Mouse (Mus musculus) hindbrain, embryonic 15.5 days (tissue): ENCODE measurements around the gene Cyp1a2. TPM values are rescaled to one million over a fixed set of nuclear protein-coding genes. Genes with fewer than 3 reads are reported as not detected.
A peak's percentile ranks its signal among the peaks of the same experiment; 100 is the strongest.

ENCODE experiments used
- ATAC-seq: fragments of 200-750 bp; cut with Nextera tagmentation; 2 replicates; pipeline ENCODE4 v1.8.0; 2017; ENCODE audit warnings: low read depth, moderate number of reproducible peaks, moderate TSS enrichment; ENCODE audit not compliant: low FRiP score
- H3K27ac ChIP-seq: fragments of 300-500 bp; sonication (generic); replicated peaks from 2 replicates; pipeline ENCODE4 v1.5.1; 2015; ENCODE audit warnings: mild to moderate bottlenecking, inconsistent platforms
- H3K27me3 ChIP-seq: fragments of 300-500 bp; sonication (generic); 2 replicates; pipeline ENCODE4 v1.6.1; 2015; ENCODE audit warnings: control low read depth, inconsistent platforms
- H3K36me3 ChIP-seq: fragments of 300-500 bp; sonication (generic); 2 replicates; pipeline ENCODE4 v1.6.1; 2015; ENCODE audit warnings: control low read depth, inconsistent platforms
- H3K4me1 ChIP-seq: fragments of 300-500 bp; sonication (generic); replicated peaks from 2 replicates; pipeline ENCODE4 v1.6.1; 2015; ENCODE audit warnings: control low read depth, inconsistent platforms
- H3K4me2 ChIP-seq: fragments of 300-500 bp; sonication (generic); 2 replicates; pipeline ENCODE4 v1.6.1; 2015; ENCODE audit warnings: moderate library complexity, mild to moderate bottlenecking, inconsistent platforms
- H3K4me3 ChIP-seq: fragments of 300-500 bp; sonication (generic); 2 replicates; pipeline ENCODE4 v1.5.1; 2015; ENCODE audit warnings: mild to moderate bottlenecking, inconsistent platforms
- H3K9ac ChIP-seq: fragments of 300-500 bp; sonication (generic); 2 replicates; pipeline ENCODE4 v1.6.1; 2015; ENCODE audit warnings: inconsistent platforms
- H3K9me3 ChIP-seq: fragments of 300-500 bp; sonication (generic); 2 replicates; pipeline ENCODE4 v1.6.1; 2016; ENCODE audit warnings: control low read depth, inconsistent platforms
- WGBS: fragments of 180-500 bp; shearing (Covaris S2); methylation state at CpG from one replicate; pipeline ENCODE4 v1.1.7; 2015; 5-methylcytosine and 5-hydroxymethylcytosine counted together
- polyA plus RNA-seq: library from polyadenylated mRNA; unstranded; fragments of >200 nt; fragmentation: Nextera tagmentation; extraction: Ambion mirVana; gene quantifications from 2 replicates; pipeline ENCODE4 v1.2.1, GENCODE M21; 2015

Gene Cyp1a2
- polyA plus RNA-seq, 1 experiment from 2014 or later, result not detected

GRCm38 (mm10) chr9:57654966-57655365 is 28.5 kb downstream of the Cyp1a2 start:
- 97% methylated on average over 1 of the region's 1 CpGs for WGBS
- Histone ChIP-seq H3K36me3 (no peaks in the 10 kb centered on the region), H3K4me1 (peaks cover 17% of the 10 kb centered on the region), H3K27me3 (no peaks in the 10 kb centered on the region), H3K9me3 (no peaks in the 10 kb centered on the region), H3K27ac (no peak overlapping the region), H3K9ac (no peak overlapping the region), H3K4me3 (no peak overlapping the region), H3K4me2 (no peak overlapping the region)
- ATAC-seq, result no peak

DNA sequence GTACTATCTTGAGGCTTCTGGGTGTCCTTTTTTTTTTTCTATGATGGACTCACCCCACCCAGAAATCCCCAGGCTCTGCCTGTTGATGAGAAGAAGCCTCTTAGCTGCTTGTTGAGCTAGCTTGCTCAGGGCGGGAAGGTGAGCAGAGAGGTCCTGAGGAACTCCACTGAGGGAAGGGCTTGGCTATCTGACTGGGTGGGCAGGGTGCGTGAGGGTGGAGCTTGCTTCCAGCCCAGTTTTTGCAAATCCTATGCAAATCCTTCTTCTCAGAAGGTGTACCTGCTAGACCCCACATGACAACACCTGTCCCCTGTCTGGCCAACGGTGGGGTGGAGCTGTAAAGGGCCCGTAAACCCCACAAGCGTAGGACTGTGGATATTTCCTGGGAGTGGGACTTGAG is 30.2 kb downstream of the Cyp1a2 start, which contains the start of gene Csk:
Csk (minus strand) TSS at position 349 of the 400 bp plus-strand sequence.
- ATAC-seq, result no peak
- H3K9me3 ChIP-seq, result no peaks in the 10 kb centered on the region
- no peak within 1 kb of the TSS for H3K4me3 ChIP-seq
- 52% methylated on average over 5 of the region's 5 CpGs for WGBS
- H3K27ac ChIP-seq, result no peak within 1 kb of the TSS
- H3K4me2 ChIP-seq, result no peak within 1 kb of the TSS
- H3K4me1 ChIP-seq, result peaks cover 17% of the 10 kb centered on the region
- no peaks in the 10 kb centered on the region for H3K27me3 ChIP-seq
- no peaks in the 10 kb centered on the region for H3K36me3 ChIP-seq
- H3K9ac ChIP-seq, result no peak within 1 kb of the TSS; the same call in 1 of the 2 replicates

DNA sequence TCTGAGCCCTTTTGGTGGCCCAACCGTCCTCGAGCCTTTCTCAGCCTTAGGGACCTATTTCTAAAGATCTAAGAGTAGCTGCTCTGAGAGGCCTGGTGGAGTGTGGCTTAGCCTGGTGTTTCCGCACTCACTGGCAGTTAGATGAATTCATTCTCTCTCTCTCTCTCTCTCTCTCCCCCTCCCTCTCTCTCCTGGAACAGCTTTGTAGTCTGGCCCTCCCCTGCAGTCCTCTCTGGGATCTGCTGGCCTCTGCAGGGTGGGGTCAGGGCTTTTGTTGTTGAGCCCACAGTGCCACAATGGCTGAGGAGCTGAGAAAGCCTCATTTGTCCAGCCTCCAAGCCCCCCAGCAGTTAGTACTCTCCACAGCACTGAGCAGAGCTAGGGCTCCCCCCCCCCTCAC is 30.6 kb downstream of the Cyp1a2 start:
- no peak overlapping the region for H3K4me3 ChIP-seq
- no peaks in the 10 kb centered on the region for H3K36me3 ChIP-seq
- H3K27ac ChIP-seq, result no peak overlapping the region
- no peaks in the 10 kb centered on the region for H3K27me3 ChIP-seq
- H3K9ac ChIP-seq, result no peak overlapping the region
- no peak overlapping the region for H3K4me2 ChIP-seq
- WGBS, result 21% methylated on average over 3 of the region's 3 CpGs
- no peak for ATAC-seq
- no peaks in the 10 kb centered on the region for H3K9me3 ChIP-seq
- peaks cover 17% of the 10 kb centered on the region for H3K4me1 ChIP-seq

GRCm38 (mm10) chr9:57652351-57652750 is 31.2 kb downstream of the Cyp1a2 start:
- no peak overlapping the region for H3K4me2 ChIP-seq
- H3K9me3 ChIP-seq, result no peaks in the 10 kb centered on the region
- H3K9ac ChIP-seq, result no peak overlapping the region
- H3K36me3 ChIP-seq, result no peaks in the 10 kb centered on the region
- H3K27me3 ChIP-seq, result no peaks in the 10 kb centered on the region
- H3K27ac ChIP-seq, result no peak overlapping the region
- H3K4me1 ChIP-seq, result peaks cover 17% of the 10 kb centered on the region
- no peak for ATAC-seq
- no peak overlapping the region for H3K4me3 ChIP-seq
- 63% methylated on average over 9 of the region's 9 CpGs for WGBS

DNA sequence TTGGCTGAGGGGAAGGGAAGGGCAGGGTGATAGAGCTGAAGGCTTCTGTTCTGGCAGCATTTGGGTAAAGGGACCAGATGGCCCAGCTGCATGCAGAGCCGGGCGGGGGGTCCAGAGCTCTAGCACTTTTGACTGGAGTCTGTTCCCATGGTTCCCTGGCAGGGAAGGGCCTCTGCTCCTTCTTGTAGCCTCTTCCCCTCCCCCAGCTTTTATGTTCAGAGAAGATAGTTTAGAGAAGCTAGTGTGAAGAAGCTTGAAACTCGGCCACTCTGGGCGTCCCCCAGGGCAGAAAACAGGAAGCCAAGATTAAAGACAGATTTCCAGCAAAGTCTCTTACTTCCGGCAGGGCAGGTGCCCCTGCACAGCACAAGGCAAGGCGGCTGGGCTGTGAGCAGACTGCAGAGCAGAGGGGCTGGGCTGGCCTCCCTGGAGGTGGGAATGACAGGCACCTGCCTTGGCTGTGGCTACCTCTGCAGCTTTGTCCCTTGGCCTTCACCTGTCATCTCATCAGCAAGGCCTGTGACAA is 32.7 kb downstream of the Cyp1a2 start:
- Histone ChIP-seq H3K4me2 (no peak overlapping the region), H3K4me1 (peaks cover 14% of the 10 kb centered on the region), H3K36me3 (no peaks in the 10 kb centered on the region), H3K9me3 (no peaks in the 10 kb centered on the region), H3K27me3 (no peaks in the 10 kb centered on the region), H3K27ac (0 out of 2 replicates have a peak overlapping the region, but pooled peaks have one; percentile 2), H3K9ac (no peak overlapping the region), H3K4me3 (no peak overlapping the region)
- WGBS, result 37% methylated on average over 6 of the region's 6 CpGs
- ATAC-seq, result peak; percentile 49; the same call in 1 of the 2 replicates

DNA sequence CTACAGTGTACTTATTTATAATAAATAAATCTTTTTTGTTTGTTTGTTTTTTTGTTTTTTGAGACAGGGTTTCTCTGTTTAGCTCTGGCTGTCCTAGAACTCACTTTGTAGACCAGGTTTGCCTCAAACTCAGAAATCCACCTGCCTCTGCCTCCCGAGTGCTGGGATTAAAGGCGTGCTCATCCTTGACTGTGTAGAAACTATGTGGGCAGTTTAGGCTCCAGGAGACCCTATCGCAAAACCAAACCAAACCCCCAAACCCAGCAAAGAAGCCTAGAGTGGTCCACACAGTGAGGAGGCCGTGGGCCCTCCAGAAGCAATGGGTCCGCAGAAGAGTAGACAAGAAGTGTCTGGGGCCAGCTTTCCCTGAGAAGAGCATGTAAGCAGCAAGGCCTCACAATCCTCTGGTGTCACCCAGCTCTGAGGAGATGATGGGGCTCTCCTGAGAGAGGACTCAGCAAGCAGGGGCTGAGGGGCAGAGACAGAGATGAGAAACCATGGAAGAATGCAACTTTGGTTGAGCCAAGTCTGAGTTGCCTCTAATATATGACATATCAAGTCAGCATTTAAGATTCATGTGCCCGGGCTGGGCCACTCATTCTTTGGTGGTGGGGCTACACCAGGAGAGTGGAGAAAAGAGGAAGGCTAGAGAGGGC is 33.2 kb downstream of the Cyp1a2 start:
- Histone ChIP-seq H3K4me1 (peaks cover 13% of the 10 kb centered on the region), H3K9ac (no peak overlapping the region), H3K36me3 (no peaks in the 10 kb centered on the region), H3K27ac (no peak overlapping the region), H3K4me3 (no peak overlapping the region), H3K27me3 (no peaks in the 10 kb centered on the region), H3K4me2 (no peak overlapping the region), H3K9me3 (no peaks in the 10 kb centered on the region)
- no peak for ATAC-seq
- 91% methylated on average over 6 of the region's 6 CpGs for WGBS

- no peaks in the 10 kb centered on the region for H3K27me3 ChIP-seq
- peaks cover 34% of the 10 kb centered on the region for H3K4me1 ChIP-seq
- no peaks in the 10 kb centered on the region for H3K36me3 ChIP-seq
- H3K9ac ChIP-seq, result no peak overlapping the region
- H3K4me2 ChIP-seq, result no peak overlapping the region
- ATAC-seq, result no peak
- 75% methylated on average over 4 of the region's 4 CpGs for WGBS
- H3K27ac ChIP-seq, result no peak overlapping the region
- no peak overlapping the region for H3K4me3 ChIP-seq
- no peaks in the 10 kb centered on the region for H3K9me3 ChIP-seq
Measured at GRCm38 (mm10) chr9:57647286-57648108, 36.0 kb downstream of the Cyp1a2 start.

- Histone ChIP-seq H3K4me3 (no peak overlapping the region), H3K9me3 (no peaks in the 10 kb centered on the region), H3K9ac (no peak overlapping the region), H3K36me3 (no peaks in the 10 kb centered on the region), H3K27me3 (no peaks in the 10 kb centered on the region), H3K27ac (no peak overlapping the region), H3K4me1 (peaks cover 43% of the 10 kb centered on the region), H3K4me2 (no peak overlapping the region)
- 70% methylated on average over 12 of the region's 12 CpGs for WGBS
- no peak for ATAC-seq
Measured at GRCm38 (mm10) chr9:57646551-57647103, 36.9 kb downstream of the Cyp1a2 start.

DNA sequence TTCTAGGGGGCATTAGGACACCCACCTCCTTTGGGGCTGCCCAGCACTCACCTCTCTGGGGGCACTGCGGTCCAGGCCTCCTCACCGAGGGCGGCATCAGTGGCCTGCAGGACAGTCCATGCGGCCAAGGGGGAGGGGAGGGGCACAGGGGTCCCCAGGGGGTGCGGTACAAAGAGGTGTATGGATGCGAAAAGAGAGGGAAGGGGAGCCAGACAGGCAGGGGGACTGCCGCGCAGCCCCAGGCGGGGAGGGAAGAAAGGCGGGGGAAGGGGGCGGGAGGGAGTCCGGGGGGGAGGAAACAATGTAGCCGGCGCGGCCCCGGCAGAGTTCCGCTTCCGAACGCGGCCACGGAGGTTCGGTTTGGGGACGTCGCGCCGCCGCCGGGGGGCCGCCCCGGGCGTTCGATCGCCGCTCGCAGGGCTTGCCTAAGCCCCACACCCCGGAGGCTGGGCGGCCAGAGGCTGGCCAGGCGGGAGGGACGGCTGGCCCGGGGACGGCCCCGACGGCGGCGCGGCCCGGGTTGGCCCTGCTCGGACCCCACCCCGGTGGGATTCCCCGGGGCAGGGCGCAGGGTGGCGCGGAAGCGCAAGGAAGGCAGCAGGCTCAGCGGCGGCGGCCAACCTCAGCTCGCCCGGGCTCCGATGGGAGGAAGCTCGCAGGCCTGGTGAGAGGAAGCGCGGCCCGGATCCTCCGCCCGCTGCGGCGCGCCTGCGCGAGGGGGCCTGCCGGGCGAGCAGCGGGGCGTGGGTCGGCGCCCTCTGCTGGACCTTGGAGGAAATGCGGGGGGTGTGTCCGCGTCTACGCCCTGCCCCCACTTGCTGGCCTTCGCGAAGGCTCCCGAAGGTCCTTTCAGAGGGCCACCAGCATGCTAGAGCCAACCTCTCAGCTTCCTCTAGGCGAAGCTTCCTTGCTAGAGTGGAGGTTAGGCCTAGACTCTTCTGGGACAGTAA is 38.3 kb downstream of the Cyp1a2 start:
- H3K4me2 ChIP-seq, result peak overlapping the region; percentile 97
- peak overlapping the region; percentile 95 for H3K4me3 ChIP-seq
- H3K36me3 ChIP-seq, result no peaks in the 10 kb centered on the region
- H3K9me3 ChIP-seq, result no peaks in the 10 kb centered on the region
- ATAC-seq, result peak; percentile 91
- H3K4me1 ChIP-seq, result peaks cover 48% of the 10 kb centered on the region
- no peaks in the 10 kb centered on the region for H3K27me3 ChIP-seq
- peak overlapping the region; percentile 99 for H3K9ac ChIP-seq
- WGBS, result under 1% methylated on average over 69 of the region's 85 CpGs
- H3K27ac ChIP-seq, result peak overlapping the region; percentile 97

GRCm38 (mm10) chr9:57644442-57644943 is 39.0 kb downstream of the Cyp1a2 start:
- peak overlapping the region; percentile 95 for H3K4me3 ChIP-seq
- no peaks in the 10 kb centered on the region for H3K9me3 ChIP-seq
- peak overlapping the region; percentile 97 for H3K4me2 ChIP-seq
- peak overlapping the region; percentile 97 for H3K27ac ChIP-seq
- 0% methylated on average over 18 of the region's 18 CpGs for WGBS
- H3K36me3 ChIP-seq, result no peaks in the 10 kb centered on the region
- peak; percentile 12; the same call in 1 of the 2 replicates for ATAC-seq
- peak overlapping the region; percentile 99 for H3K9ac ChIP-seq
- H3K4me1 ChIP-seq, result peaks cover 55% of the 10 kb centered on the region
- no peaks in the 10 kb centered on the region for H3K27me3 ChIP-seq

DNA sequence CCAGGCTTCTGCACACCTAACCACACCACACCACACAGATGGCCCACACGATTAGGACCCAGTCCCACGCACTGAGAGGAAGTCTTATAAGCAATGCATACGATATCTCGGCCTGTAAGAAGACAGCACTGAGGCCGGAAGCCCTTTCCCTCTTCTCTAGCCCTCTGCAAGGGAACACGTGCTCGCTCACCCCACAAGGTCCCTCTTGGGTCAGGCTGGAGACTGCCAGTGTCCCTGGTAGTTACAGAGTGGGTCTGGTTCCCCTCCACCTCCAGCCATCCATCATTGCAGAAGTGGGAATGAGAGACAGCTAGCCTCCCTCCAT is 39.7 kb downstream of the Cyp1a2 start:
- WGBS, result 56% methylated on average over 7 of the region's 7 CpGs
- Histone ChIP-seq H3K27ac (no peak overlapping the region), H3K4me1 (peaks cover 62% of the 10 kb centered on the region), H3K4me3 (peak overlapping the region; percentile 95), H3K4me2 (peak overlapping the region; percentile 97), H3K9ac (peak overlapping the region; percentile 99), H3K9me3 (no peaks in the 10 kb centered on the region), H3K27me3 (no peaks in the 10 kb centered on the region), H3K36me3 (no peaks in the 10 kb centered on the region)
- ATAC-seq, result no peak
